Mouse (Mus musculus) heart, embryonic 10.5 days (tissue): ENCODE data around the gene Acat2. TPM values are rescaled to one million over a fixed set of nuclear protein-coding genes. Genes with fewer than 3 reads are reported as not detected.
A peak's percentile ranks its signal among the peaks of the same experiment; 100 is the strongest.
"Not testable (repeated sequence)": the region's sequence is repeated elsewhere in the genome, so short reads cannot be mapped to it uniquely, and the experiment has no call there.

Experiments
- DNase-seq: peaks from one replicate; pipeline ENCODE4 v3.0.0-alpha.2; 2017; ENCODE audit warnings: low spot score
- H3K27ac ChIP-seq: fragments of 300-500 bp; sonication (generic); 2 replicates; pipeline ENCODE4 v1.5.1; 2016; ENCODE audit warnings: mild to moderate bottlenecking
- H3K27me3 ChIP-seq: fragments of 300-500 bp; sonication (generic); 2 replicates; pipeline ENCODE4 v1.6.1; 2016; ENCODE audit warnings: mild to moderate bottlenecking; ENCODE audit not compliant: poor library complexity, insufficient read depth, severe bottlenecking
- H3K36me3 ChIP-seq: fragments of 300-500 bp; sonication (generic); 2 replicates; pipeline ENCODE4 v1.6.1; 2016; ENCODE audit warnings: mild to moderate bottlenecking, moderate library complexity
- H3K4me1 ChIP-seq: fragments of 300-500 bp; sonication (generic); 2 replicates; pipeline ENCODE4 v1.6.1; 2016; ENCODE audit warnings: mild to moderate bottlenecking
- H3K4me3 ChIP-seq: fragments of 300-500 bp; sonication (generic); 2 replicates; pipeline ENCODE4 v1.5.1; 2016; ENCODE audit warnings: mild to moderate bottlenecking, moderate library complexity
- H3K9me3 ChIP-seq: fragments of 300-500 bp; sonication (generic); 2 replicates; pipeline ENCODE4 v1.6.1; 2016; ENCODE audit warnings: mild to moderate bottlenecking, moderate library complexity
- WGBS: fragments of 180-500 bp; shearing (Covaris S2); methylation state at CpG from one replicate; pipeline ENCODE4 v1.1.7; 2016; 5-methylcytosine and 5-hydroxymethylcytosine counted together
- polyA plus RNA-seq: library from polyadenylated mRNA; unstranded; fragments of >200 nt; fragmentation: Nextera tagmentation; extraction: Ambion mirVana; gene quantifications from 2 replicates; pipeline ENCODE4 v1.2.1, GENCODE M21; 2016

The Acat2 gene
- polyA plus RNA-seq, 1 experiment from 2014 or later: 146 TPM

DNA sequence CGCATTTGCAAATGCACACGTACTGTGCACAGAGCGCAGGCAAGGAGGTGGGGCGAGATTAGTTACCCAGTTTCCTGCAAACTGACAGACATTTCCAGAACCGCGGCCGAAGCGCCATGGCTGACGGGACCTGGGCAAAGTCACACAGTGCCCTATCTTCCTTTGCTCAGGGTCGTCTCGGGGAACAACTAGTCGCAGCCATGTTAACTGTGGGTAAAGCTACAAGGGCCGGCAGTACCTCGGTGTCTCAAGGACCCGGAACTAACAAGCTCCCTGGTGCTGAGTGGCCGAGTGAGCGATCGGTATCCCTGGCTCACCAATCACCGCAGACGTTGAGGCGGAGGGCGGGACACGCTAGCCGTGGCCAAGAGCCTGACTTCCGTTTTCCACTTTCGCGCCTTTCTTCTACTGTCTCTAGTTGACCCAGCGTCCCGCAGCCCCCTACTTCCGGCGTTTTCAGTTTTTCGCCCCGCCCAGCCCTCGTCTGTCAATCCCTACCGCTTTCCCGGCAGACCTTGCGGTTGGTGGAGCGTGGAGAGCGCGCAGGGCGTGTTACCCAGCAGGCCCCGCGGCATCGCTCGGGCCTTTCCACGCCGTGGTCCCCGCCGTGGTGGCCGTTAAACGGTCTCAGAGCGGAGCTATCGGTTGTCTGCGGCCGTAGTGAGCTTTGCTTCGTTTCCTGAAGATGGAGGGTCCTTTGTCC is 44.5 kb downstream of the Acat2 start, which contains the start of gene Mrpl18:
TSS of gene Mrpl18 (minus strand) at position 465 of the 703 bp plus-strand sequence.
- H3K4me1 ChIP-seq: peaks cover 8% of the 10 kb centered on the region; the same call in 1 of the 2 replicates
- H3K27ac ChIP-seq: peak within 1 kb of the TSS; percentile 98
- peaks cover 65% of the 10 kb centered on the region for H3K36me3 ChIP-seq
- H3K9me3 ChIP-seq: no peaks in the 10 kb centered on the region
- peak; percentile 100 for DNase-seq
- no peaks in the 10 kb centered on the region for H3K27me3 ChIP-seq
- under 1% methylated on average over 56 of the region's 56 CpGs for WGBS
- peak within 1 kb of the TSS; percentile 91 for H3K4me3 ChIP-seq

DNA sequence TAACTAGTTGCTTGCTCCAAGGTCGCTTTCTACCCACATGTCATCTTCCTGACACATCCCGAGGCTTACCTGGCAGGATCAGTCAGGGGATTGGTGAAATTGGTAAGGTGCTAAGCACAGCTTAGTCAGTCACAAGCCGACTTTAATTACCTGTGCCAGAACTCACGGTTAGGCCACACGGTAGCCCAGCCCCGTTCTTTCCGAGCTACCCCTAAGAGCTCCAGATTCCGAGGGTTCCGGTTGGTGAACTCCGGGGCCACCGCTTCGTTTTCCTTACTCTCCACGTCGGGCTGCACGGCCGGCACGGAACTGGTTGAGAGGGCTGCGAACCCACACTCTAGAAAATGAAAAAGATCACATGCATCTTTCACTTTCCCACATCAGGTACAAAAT is 45.1 kb downstream of the Acat2 start, which contains the start of gene Tcp1:
TSS of gene Tcp1 (plus strand) at position 214 of the 393 bp plus-strand sequence.
- H3K36me3 ChIP-seq: peaks cover 65% of the 10 kb centered on the region
- WGBS: 1% methylated on average over 18 of the region's 18 CpGs

DNA sequence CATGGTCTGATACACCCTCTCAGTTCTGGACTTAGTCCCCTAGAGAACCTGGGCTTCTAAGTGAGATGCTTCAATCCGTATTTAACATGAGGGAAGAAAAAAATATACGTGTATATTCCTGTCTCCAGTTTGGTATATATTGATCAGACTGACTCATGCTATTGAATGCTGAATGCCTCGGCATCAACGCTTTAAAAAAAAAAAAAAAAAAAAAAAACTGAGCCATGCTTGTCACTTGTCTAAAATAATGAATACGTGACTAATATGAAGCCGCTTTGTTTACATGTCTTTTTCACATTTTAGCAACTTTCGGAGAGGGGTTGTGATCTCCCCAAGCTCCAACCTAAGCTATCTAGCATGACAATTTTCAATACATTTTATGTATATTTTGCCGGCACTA is 50.2 kb downstream of the Acat2 start:
- peaks cover 6% of the 10 kb centered on the region; the same call in 1 of the 2 replicates for H3K4me1 ChIP-seq

More for the DNA sequence above, 45.1 kb downstream of the Acat2 start, which contains the start of gene Tcp1:
- peaks cover 8% of the 10 kb centered on the region; the same call in 1 of the 2 replicates for H3K4me1 ChIP-seq
- H3K9me3 ChIP-seq: no peaks in the 10 kb centered on the region
- H3K27ac ChIP-seq: peak within 1 kb of the TSS; percentile 98
- H3K27me3 ChIP-seq: no peaks in the 10 kb centered on the region
- peak within 1 kb of the TSS; percentile 91 for H3K4me3 ChIP-seq
- no peak for DNase-seq

DNA sequence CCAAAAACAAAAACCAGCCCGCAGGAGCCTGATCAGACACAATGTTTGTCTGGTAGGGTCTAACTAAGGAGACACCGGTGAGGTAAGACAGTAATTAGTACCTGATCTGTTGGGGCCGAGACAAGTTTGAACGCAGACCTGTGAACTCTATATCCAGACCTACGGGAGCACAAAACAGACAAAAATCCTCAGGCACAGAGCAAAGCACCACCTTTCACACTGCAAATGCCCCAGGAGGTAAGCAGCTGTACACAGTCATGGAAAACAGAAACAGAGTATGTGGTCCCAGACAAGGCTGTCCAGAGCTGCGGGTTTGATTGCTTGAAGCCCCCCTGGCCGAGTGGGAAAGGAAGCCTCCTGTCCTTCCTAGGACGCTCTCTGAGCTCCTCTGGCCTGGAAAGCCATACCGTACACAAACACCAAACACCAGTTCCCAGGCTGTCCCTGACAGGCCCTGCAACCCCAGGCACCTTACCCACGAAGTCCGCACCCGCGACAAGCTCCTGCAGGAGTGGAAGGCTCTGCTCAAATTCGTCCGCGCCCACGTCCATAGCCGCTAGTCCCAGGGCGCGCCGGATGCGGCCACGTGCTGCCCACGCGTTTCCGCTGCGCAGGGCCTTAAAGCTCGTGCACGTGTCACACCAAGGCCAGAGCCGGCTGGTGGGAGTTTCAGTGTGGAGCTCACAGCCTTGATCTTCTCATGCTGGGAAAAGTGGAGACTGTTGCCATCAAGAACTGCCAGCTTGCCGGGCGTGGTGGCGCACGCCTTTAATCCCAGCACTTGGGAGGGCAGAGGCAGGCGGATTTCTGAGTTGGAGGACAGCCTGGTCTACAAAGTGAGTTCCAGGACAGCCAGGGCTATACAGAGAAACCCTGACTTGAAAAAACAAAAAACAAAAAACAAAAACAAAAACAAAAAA is 50.9 kb downstream of the Acat2 start, which contains the start of gene Pnldc1:
TSS of gene Pnldc1 (minus strand) at position 870 of the 920 bp plus-strand sequence.
- H3K27me3 ChIP-seq: no peaks in the 10 kb centered on the region
- no peaks in the 10 kb centered on the region for H3K4me1 ChIP-seq
- 67% methylated on average over 35 of the region's 35 CpGs for WGBS
- peaks cover 55% of the 10 kb centered on the region for H3K36me3 ChIP-seq
- no peak within 1 kb of the TSS for H3K4me3 ChIP-seq
- H3K27ac ChIP-seq: no peak within 1 kb of the TSS
- no peak for DNase-seq
- no peaks in the 10 kb centered on the region for H3K9me3 ChIP-seq

More for the DNA sequence above, 50.2 kb downstream of the Acat2 start:
- H3K4me3 ChIP-seq: no peak overlapping the region
- H3K27me3 ChIP-seq: no peaks in the 10 kb centered on the region
- peaks cover 48% of the 10 kb centered on the region for H3K36me3 ChIP-seq
- H3K27ac ChIP-seq: no peak overlapping the region
- H3K9me3 ChIP-seq: no peaks in the 10 kb centered on the region
- no peak for DNase-seq
- 85% methylated on average over 8 of the region's 8 CpGs for WGBS

DNA sequence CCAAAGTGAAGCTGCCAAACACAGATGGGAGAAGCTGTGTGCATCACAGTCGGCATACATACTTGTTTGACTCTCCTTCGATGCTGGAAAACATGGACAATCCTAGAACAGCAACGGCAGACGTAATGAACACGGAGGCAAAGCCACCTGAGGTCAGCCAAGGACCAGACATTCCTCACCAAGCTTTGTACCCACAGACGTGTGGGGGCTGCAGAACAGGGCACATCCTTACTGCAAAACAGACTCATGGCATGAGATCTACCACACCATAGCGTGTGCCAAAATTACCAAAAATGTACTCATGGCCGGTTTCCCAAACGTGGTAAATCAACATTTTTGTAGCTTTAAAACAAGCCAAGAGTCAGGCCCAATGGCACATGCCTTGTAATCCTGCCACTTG is 54.1 kb downstream of the Acat2 start:
- H3K4me3 ChIP-seq: no peak overlapping the region
- peaks cover 41% of the 10 kb centered on the region for H3K36me3 ChIP-seq
- DNase-seq: no peak
- 0 out of 2 replicates have a peak, but pooled peaks cover 5% of the 10 kb centered on the region for H3K4me1 ChIP-seq
- 87% methylated on average over 9 of the region's 9 CpGs for WGBS
- H3K9me3 ChIP-seq: no peaks in the 10 kb centered on the region
- no peaks in the 10 kb centered on the region for H3K27me3 ChIP-seq
- H3K27ac ChIP-seq: no peak overlapping the region

- WGBS: 89% methylated on average over 4 of the region's 4 CpGs
- no peak for DNase-seq
- no peak overlapping the region for H3K4me3 ChIP-seq
- H3K4me1 ChIP-seq: 0 out of 2 replicates have a peak, but pooled peaks cover 5% of the 10 kb centered on the region
- H3K9me3 ChIP-seq: no peaks in the 10 kb centered on the region
- H3K27me3 ChIP-seq: no peaks in the 10 kb centered on the region
- H3K27ac ChIP-seq: no peak overlapping the region
- peaks cover 42% of the 10 kb centered on the region for H3K36me3 ChIP-seq
Observed at GRCm38 (mm10) chr17:12905810-12906209, 54.7 kb downstream of the Acat2 start.

GRCm38 (mm10) chr17:12904349-12904748 is 56.2 kb downstream of the Acat2 start:
- Histone ChIP-seq H3K27ac (no peak overlapping the region), H3K9me3 (no peaks in the 10 kb centered on the region), H3K27me3 (no peaks in the 10 kb centered on the region), H3K4me3 (no peak overlapping the region), H3K4me1 (0 out of 2 replicates have a peak, but pooled peaks cover 5% of the 10 kb centered on the region), H3K36me3 (peaks cover 46% of the 10 kb centered on the region)
- no peak for DNase-seq
- WGBS: 79% methylated on average over 1 of the region's 1 CpGs

- no peak for DNase-seq
- 0 out of 2 replicates have a peak, but pooled peaks cover 5% of the 10 kb centered on the region for H3K4me1 ChIP-seq
- no peak overlapping the region for H3K27ac ChIP-seq
- no peaks in the 10 kb centered on the region for H3K27me3 ChIP-seq
- H3K4me3 ChIP-seq: no peak overlapping the region
- H3K36me3 ChIP-seq: peaks cover 50% of the 10 kb centered on the region
- 68% methylated on average over 11 of the region's 12 CpGs for WGBS
- no peaks in the 10 kb centered on the region for H3K9me3 ChIP-seq
Observed at GRCm38 (mm10) chr17:12903372-12904333, 56.9 kb downstream of the Acat2 start.

GRCm38 (mm10) chr17:12902291-12902690 is 58.3 kb downstream of the Acat2 start:
- Histone ChIP-seq H3K27ac (no peak overlapping the region), H3K27me3 (no peaks in the 10 kb centered on the region), H3K36me3 (peaks cover 54% of the 10 kb centered on the region), H3K4me3 (no peak overlapping the region), H3K9me3 (no peaks in the 10 kb centered on the region), H3K4me1 (0 out of 2 replicates have a peak, but pooled peaks cover 5% of the 10 kb centered on the region)
- DNase-seq: no peak
- 94% methylated on average over 6 of the region's 6 CpGs for WGBS

- not testable (repeated sequence) for H3K4me1 ChIP-seq, DNase-seq, H3K4me3 ChIP-seq, H3K27me3 ChIP-seq, H3K9me3 ChIP-seq
- 0 out of 2 replicates have a peak overlapping the region, but pooled peaks have one; percentile 19 for H3K27ac ChIP-seq
- H3K36me3 ChIP-seq: peaks cover 58% of the 10 kb centered on the region
- 55% methylated on average over 2 of the region's 2 CpGs for WGBS
Observed at GRCm38 (mm10) chr17:12898607-12899006, 61.9 kb downstream of the Acat2 start.

DNA sequence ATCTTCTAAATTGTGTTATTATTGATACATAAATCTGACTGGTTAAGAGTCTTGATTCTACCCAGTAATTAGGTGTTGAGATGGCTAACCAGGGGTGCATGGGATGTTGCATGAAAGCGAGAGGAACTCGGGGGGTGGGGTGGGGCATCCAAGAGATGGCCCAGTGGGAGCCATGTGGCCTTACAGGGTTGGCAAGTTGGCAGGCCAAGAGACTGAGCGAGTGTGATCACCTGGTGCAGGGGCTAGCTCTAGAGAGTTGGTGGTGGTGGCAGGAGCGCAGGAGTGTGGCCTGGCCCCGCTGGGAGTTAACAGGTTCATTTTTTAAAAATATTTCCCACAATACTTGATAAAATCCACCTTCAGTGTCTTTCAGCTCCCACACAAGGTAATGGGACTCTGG is 62.9 kb downstream of the Acat2 start:
- no peak for DNase-seq
- H3K9me3 ChIP-seq: no peaks in the 10 kb centered on the region
- no peaks in the 10 kb centered on the region for H3K27me3 ChIP-seq
- no peak overlapping the region for H3K4me3 ChIP-seq
- no peaks in the 10 kb centered on the region for H3K4me1 ChIP-seq
- peaks cover 53% of the 10 kb centered on the region for H3K36me3 ChIP-seq
- no peak overlapping the region for H3K27ac ChIP-seq
- 82% methylated on average over 5 of the region's 5 CpGs for WGBS
